Mouse (Mus musculus): ENCODE data around the gene Abcf3.
A peak's percentile ranks its signal among the peaks of the same experiment; 100 is the strongest.

DNA sequence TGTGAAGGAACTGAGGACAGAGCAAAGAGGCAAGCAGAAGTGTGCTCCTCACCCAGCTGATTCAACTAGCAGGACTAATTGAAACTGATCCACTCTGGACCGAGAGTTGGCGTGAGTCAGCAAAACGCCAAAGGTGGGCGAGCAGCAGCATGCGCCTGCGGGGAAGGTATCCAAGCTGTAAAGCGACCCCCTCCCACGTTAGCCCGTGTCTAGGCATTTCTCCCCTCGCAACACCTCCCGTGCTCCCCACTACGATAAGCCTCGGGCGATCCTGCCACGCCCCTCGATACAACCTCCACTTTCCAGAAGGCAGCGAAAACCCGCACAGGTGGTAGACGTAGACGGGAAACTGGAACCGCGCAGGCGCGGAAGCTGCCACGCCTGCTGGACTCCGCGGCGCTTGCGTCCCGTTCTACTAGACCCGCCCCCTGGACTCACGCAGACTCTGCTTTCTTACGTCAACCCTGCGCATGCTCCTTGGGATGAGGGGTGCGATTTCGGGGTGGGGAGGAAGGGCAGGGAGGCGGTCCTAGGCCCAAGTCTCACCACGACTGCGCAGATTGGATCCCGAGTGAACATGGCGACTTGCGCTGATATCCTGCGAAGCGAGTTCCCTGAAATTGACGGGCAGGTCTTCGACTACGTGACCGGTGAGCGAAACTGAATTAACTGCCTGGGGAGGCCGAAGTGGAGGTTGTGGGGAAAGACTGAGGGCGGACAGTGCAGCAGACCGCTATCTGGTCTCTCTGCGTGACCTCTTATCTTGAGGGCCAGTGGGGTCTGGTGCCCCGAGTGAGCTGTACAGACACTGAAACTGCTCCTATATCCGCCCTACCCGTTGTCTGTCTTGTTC is at the start of gene Abcf3:
- TF ChIP-seq EP300 (IDR thresholded peaks at IDR 0.05; ENCODE audit: insufficient read depth, low read depth, low read length) = no peak
- peak; percentile 98 for TF ChIP-seq POLR2A (IDR thresholded peaks at IDR 0.05; ENCODE audit: insufficient read depth, low read depth, low read length)

Data from heart, adult 2 months (tissue).